Mouse (Mus musculus) G1E (cell line): ENCODE measurements around the gene Stk24. TPM values are rescaled to one million over a fixed set of nuclear protein-coding genes. Genes with fewer than 3 reads are reported as not detected.
A peak's percentile ranks its signal among the peaks of the same experiment; 100 is the strongest.

Experiments
- ATAC-seq: 2 replicates; pipeline ENCODE4 v1.8.0; 2016; ENCODE audit warnings: mild to moderate bottlenecking; ENCODE audit not compliant: insufficient number of reproducible peaks, poor library complexity, low FRiP score, severe bottlenecking; ENCODE audit errors: extremely low read depth
- DNase-seq: peaks from one replicate; pipeline ENCODE4 v3.0.0; 2012; ENCODE audit warnings: low spot score
- H3K27me3 ChIP-seq: 2 replicates; pipeline ENCODE4 v1.6.1; 2012; ENCODE audit warnings: mild to moderate bottlenecking, low read length, inconsistent platforms; ENCODE audit not compliant: insufficient read depth
- H3K36me3 ChIP-seq: replicated peaks from 2 replicates; pipeline ENCODE3; 2012; ENCODE audit warnings: mild to moderate bottlenecking, inconsistent platforms
- H3K4me1 ChIP-seq: 2 replicates; pipeline ENCODE4 v1.6.1; 2012; ENCODE audit warnings: low read depth, low read length, inconsistent platforms, mixed read lengths; ENCODE audit not compliant: insufficient read depth
- H3K4me3 ChIP-seq: 2 replicates; pipeline ENCODE4 v1.5.1; 2012; ENCODE audit warnings: low read depth, mild to moderate bottlenecking, inconsistent platforms, low read length, moderate library complexity, mixed read lengths
- H3K9me3 ChIP-seq: replicated peaks from 2 replicates; pipeline ENCODE4 v1.6.1; 2012; ENCODE audit warnings: inconsistent platforms
- CTCF ChIP-seq: IDR thresholded peaks from 2 replicates; pipeline ENCODE4 v1.5.1; 2012; ENCODE audit warnings: low read depth, low read length, inconsistent platforms, mixed read lengths
- GATA1 ChIP-seq: IDR thresholded peaks from 2 replicates; pipeline ENCODE4 v1.6.1; 2012; ENCODE audit warnings: borderline replicate concordance, low read length, inconsistent platforms, mixed read lengths
- GATA2 ChIP-seq: IDR thresholded peaks from 2 replicates; pipeline ENCODE4 v1.6.1; 2012; ENCODE audit warnings: low read depth, low read length, inconsistent platforms, borderline replicate concordance
- POLR2AphosphoS5 ChIP-seq: IDR thresholded peaks from 2 replicates; pipeline ENCODE4 v1.6.1; 2012; ENCODE audit warnings: low read depth, low read length, inconsistent platforms; ENCODE audit not compliant: insufficient replicate concordance
- TAL1 ChIP-seq: conservative IDR thresholded peaks from 2 replicates; pipeline ENCODE4 v1.6.1; 2012; ENCODE audit warnings: low read depth, low read length, inconsistent platforms, mixed read lengths
- polyA plus RNA-seq: library from polyadenylated mRNA; stranded (reverse); fragments of >175 nt; gene quantifications from 2 replicates; pipeline ENCODE4 v1.2.3, GENCODE M21; 2012
- total RNA-seq, 2 experiments: library from RNA; stranded (forward) in 1 of 2; stranded (reverse) in 1 of 2; fragments of 200-1000 nt in 1 of 2; fragments of >200 nt in 1 of 2; fragmentation: Nextera tagmentation in 1 of 2; gene quantifications; 2 replicates each; pipeline ENCODE4 v1.2.3; 2014 to 2017

The Stk24 gene
- total and polyA plus RNA-seq, 3 experiments: 90.5 to 156 (median 92.9) TPM

DNA sequence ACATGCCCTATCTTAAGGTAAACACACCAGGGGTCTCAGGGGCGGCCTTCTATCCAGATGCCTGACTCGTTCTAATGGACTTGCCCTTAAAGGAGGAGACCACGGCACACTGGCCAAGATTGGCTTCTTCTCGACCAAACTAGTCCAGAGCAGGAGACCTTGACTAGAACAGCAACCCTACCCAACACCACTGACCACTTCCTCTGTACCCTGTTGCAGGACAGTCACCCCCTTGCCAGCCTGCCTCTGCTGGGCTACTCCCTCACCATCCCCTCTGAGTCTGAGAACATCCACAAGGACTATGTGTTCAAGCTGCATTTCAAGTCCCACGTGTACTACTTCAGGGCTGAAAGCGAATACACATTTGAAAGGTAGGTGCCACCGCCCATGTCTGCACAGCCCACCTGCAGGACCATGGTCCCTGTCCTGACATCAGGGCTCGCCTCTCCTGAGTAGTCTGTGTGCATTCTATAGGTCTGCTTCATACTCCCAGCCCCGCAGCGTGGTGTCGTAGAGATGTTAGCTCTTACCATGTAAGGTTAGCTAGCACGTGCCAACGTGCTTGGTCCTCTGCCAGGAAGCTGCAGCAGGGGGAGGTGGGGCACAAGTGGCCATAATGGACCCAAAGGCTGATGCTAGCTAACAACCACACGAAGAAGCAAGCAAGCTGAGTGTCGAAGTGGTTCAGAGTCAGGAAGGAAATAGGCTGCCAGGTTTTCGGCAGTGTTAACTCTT lies 99.0 kb downstream of the Stk24 start:
- TF ChIP-seq GATA1 (no peak), GATA2 (no peak), CTCF (no peak), TAL1 (no peak)
- peaks cover 43% of the 10 kb centered on the region for H3K36me3 ChIP-seq
- H3K27me3 ChIP-seq: peaks cover 16% of the 10 kb centered on the region
- no peak overlapping the region for H3K4me3 ChIP-seq
- ATAC-seq (no peak), DNase-seq (no peak)
- H3K9me3 ChIP-seq: no peaks in the 10 kb centered on the region
- H3K4me1 ChIP-seq: peaks cover 8% of the 10 kb centered on the region

DNA sequence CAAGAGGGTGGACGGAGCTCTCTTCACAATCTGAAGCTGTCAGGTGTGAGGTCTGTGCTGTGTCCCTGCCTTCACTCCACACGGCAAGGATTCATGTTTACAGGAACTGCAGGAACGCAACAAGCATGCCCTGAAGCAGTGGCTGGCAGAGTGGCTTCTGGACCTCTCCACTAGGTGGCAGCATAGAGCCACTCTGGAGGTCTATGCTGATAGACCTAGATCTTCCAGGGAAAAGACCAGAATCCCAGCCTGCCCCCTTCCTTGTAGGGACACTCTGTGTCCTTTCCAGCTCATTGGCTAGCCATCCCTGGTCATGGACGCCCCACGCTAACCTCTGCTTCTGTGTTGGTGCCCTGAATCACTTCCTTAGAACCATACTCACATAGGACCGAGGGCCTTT lies 100.7 kb downstream of the Stk24 start:
- H3K9me3 ChIP-seq: no peaks in the 10 kb centered on the region
- TF ChIP-seq CTCF: peak; percentile 99
- no peak for TF ChIP-seq GATA2
- no peak overlapping the region for H3K4me3 ChIP-seq
- peak; percentile 70 for ATAC-seq
- H3K36me3 ChIP-seq: peaks cover 27% of the 10 kb centered on the region
- DNase-seq: peak; percentile 78
- H3K27me3 ChIP-seq: peaks cover 23% of the 10 kb centered on the region
- H3K4me1 ChIP-seq: peaks cover 8% of the 10 kb centered on the region

DNA sequence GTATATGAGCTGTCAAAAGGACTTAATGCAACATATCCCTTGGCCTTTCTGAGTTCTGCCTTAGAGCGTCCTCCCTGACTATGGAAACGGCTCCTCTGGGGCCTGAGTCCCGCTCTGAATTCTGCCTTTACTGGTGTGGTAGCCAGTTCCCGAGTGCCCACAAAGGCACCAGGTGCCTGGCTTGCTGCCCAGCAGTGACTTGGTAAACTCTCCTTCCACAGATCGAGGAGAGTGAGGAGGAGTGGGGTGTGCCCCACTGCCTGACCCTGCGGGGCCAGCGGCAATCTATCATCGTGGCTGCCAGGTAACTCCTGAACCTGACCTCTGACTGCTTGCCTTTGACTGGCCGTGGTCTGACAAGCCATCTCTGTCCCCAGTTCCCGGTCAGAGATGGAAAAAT lies 103.8 kb downstream of the Stk24 start:
- H3K4me1 ChIP-seq: peaks cover 8% of the 10 kb centered on the region
- TF ChIP-seq TAL1 (no peak), GATA2 (no peak), POLR2AphosphoS5 (no peak), GATA1 (no peak), CTCF (no peak)
- no peaks in the 10 kb centered on the region for H3K9me3 ChIP-seq
- ATAC-seq (no peak), DNase-seq (no peak)
- H3K27me3 ChIP-seq: peaks cover 32% of the 10 kb centered on the region
- peaks cover 2% of the 10 kb centered on the region for H3K36me3 ChIP-seq
- H3K4me3 ChIP-seq: no peak overlapping the region

DNA sequence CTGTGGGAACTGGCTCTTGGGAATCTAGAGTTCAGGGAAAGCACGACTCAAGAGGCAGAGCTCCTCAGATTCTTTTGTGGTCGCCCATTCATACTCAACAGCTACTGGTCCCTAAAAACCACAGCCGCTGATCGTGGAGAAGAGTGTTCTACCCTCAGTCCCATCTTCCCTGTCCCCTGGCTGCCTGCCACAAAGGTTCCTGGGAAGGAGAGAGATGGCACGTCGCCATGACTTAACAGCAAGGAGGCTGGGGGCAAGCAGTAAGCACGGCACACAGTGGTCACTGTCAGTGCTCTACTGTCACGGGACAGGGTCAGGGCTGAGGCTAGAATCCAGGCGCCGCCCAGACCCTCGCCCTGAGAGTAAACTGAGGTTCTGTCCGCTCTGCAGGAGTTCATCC lies 104.8 kb downstream of the Stk24 start:
- DNase-seq (no peak), ATAC-seq (no peak)
- peaks cover 34% of the 10 kb centered on the region for H3K27me3 ChIP-seq
- H3K9me3 ChIP-seq: no peaks in the 10 kb centered on the region
- H3K4me3 ChIP-seq: no peak overlapping the region
- H3K36me3 ChIP-seq: no peaks in the 10 kb centered on the region
- H3K4me1 ChIP-seq: peaks cover 6% of the 10 kb centered on the region
- TF ChIP-seq TAL1: no peak

DNA sequence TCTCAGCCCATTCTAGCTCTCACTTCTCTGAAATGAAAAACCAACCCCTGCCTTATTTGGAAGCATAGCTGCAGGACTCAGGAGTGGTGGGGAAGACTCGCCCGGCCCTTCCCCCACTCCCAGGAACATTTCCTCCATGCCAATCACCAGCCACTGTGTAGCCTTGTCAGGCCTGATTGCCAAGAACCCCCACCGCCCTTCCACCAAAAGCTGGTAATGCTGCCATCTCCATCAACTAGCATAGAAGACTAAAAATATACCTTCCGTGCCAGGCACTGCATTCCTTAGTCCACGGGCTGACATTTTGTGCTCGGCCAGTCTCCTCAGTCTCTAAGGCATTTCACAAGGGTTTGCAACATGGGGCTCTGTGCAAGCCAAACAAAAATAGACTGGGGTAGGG lies 109.3 kb downstream of the Stk24 start:
- ATAC-seq: no peak
- H3K4me3 ChIP-seq: no peak overlapping the region
- DNase-seq: no peak
- H3K9me3 ChIP-seq: no peaks in the 10 kb centered on the region
- peaks cover 24% of the 10 kb centered on the region; the same call in 1 of the 2 replicates for H3K27me3 ChIP-seq
- no peaks in the 10 kb centered on the region for H3K36me3 ChIP-seq
- no peaks in the 10 kb centered on the region for H3K4me1 ChIP-seq
- TF ChIP-seq TAL1: no peak

DNA sequence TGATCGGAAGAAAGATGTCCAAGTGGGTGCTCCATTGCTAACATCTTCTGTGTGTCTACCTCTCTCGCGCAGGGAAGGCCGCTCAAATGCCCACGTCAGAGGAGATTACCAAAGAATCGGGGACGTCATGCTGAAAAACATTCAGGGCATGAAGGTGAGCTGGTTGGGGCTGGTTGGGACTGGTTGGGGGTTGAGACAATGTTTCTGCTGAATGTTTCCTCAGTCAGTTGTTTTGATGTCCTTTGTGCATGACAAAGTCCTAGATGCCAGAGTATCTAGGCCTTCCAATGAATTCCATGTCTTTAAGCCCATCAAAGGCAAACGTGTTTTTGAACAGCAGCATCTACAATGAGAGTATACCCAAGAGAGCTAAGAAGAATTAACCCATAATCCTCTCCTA lies 112.0 kb downstream of the Stk24 start:
- no peak for TF ChIP-seq POLR2AphosphoS5
- TF ChIP-seq GATA2: no peak
- TF ChIP-seq CTCF: no peak
- TF ChIP-seq TAL1: no peak
- TF ChIP-seq GATA1: no peak
- Histone ChIP-seq H3K36me3 (no peaks in the 10 kb centered on the region), H3K4me1 (no peaks in the 10 kb centered on the region), H3K27me3 (peaks cover 31% of the 10 kb centered on the region), H3K4me3 (no peak overlapping the region), H3K9me3 (no peaks in the 10 kb centered on the region)
- no peak for ATAC-seq
- no peak for DNase-seq

DNA sequence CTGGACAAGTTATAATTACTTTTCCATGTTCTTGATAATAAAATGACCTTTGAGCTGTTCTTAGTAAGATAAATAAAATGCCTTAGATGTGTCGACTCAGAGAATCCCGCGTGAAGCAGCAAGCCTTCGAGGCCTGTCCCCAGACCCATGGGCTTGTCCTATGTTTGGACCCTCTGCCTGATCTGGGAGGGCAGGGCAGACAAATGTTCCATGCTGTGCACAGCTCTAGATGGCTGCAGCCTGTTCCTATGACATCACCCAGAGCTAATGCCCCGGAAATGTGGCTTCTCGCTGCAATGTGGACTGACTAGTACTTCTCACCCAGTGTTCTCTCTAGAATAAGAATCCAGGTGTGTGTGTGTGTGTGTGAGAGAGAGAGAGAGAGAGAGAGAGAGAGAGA lies 115.4 kb downstream of the Stk24 start:
- no peaks in the 10 kb centered on the region for H3K36me3 ChIP-seq
- H3K27me3 ChIP-seq: peaks cover 26% of the 10 kb centered on the region
- H3K4me1 ChIP-seq: no peaks in the 10 kb centered on the region
- no peaks in the 10 kb centered on the region for H3K9me3 ChIP-seq
- DNase-seq (no peak), ATAC-seq (no peak)
- TF ChIP-seq TAL1 (no peak), GATA2 (no peak), GATA1 (no peak), POLR2AphosphoS5 (no peak), CTCF (no peak)
- no peak overlapping the region for H3K4me3 ChIP-seq
